Mouse (Mus musculus): ENCODE results near the gene Mical2. TPM values are rescaled to one million over a fixed set of nuclear protein-coding genes. Genes with fewer than 3 reads are reported as not detected.

Mical2 gene
- polyA plus RNA-seq, 1 experiment from 2014 or later, result 2.7 TPM

DNA sequence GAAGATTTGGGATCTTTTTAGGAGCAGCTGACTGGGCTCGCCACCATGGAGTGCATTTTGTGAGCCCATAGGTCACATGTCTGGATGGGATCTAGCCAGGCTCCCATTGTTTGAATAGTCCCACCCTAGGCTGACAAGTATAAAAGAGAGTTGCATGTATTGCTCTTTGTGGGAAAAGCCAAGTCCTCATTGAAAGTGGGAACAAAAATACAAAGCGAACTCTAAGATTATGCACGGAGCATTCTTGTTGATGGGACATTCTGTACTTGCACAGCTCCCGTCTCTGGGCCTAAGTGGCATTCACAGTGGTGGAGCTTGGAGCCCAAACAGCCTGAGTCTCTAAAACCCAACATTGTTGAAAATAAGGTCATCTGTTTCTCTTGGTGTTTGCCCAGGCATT is 101.2 kb downstream of the Mical2 start:
- Histone ChIP-seq H3K36me3 (replicated peaks; ENCODE audit: insufficient read depth, low read length) (peaks cover 14% of the 10 kb centered on the region), H3K9me3 (ENCODE audit: low read length) (no peaks in the 10 kb centered on the region), H3K4me2 (ENCODE audit: low read depth, low read length) (no peak overlapping the region), H3K27ac (ENCODE audit: low read depth) (no peak overlapping the region), H3K9ac (replicated peaks) (no peak overlapping the region), H3K27me3 (ENCODE audit: insufficient read depth, low read length) (no peaks in the 10 kb centered on the region), H3K4me1 (ENCODE audit: insufficient read depth) (no peaks in the 10 kb centered on the region), H3K4me3 (ENCODE audit: low read depth, low read length) (no peak overlapping the region)
- DNase-seq (no peak), ATAC-seq (no peak)
- TF ChIP-seq EP300 (IDR thresholded peaks at IDR 0.05; ENCODE audit: low read depth), result no peak
- TF ChIP-seq CTCF (IDR thresholded peaks at IDR 0.05; ENCODE audit: low read depth), result no peak
- 89% methylated on average over 4 of the region's 4 CpGs for WGBS (ENCODE audit: insufficient replicate concordance)

DNA sequence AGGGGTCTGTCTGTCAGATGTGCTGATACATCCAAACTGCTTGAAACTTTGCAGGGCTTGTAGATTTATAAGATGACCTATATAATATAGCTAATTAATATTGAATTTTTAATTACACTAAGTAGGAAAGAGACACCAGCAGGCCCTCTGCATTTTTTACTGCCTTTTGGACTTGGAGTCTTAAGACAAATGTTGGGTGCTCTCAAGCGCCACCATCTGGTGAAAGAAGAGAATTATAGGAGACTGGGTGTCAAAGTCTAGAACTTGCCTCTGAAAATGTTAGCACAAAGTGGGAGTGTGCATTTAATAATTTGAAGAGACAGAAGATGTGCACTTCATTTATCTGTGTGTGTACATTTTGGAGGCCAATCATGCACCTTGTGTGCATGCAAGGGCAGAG is 103.3 kb downstream of the Mical2 start:
- no peak for DNase-seq

GRCm38 (mm10) chr7:112329496-112329895 is 103.8 kb downstream of the Mical2 start:
- H3K9ac ChIP-seq (replicated peaks), result no peak overlapping the region
- no peaks in the 10 kb centered on the region for H3K27me3 ChIP-seq (ENCODE audit: insufficient read depth, low read length)
- ATAC-seq, result no peak
- no peaks in the 10 kb centered on the region for H3K4me1 ChIP-seq (ENCODE audit: insufficient read depth)
- TF ChIP-seq CTCF (IDR thresholded peaks at IDR 0.05; ENCODE audit: low read depth) (no peak), EP300 (IDR thresholded peaks at IDR 0.05; ENCODE audit: low read depth) (no peak)
- H3K4me3 ChIP-seq (ENCODE audit: low read depth, low read length), result no peak overlapping the region
- no peak for DNase-seq
- WGBS (ENCODE audit: insufficient replicate concordance), result 75% methylated on average over 7 of the region's 7 CpGs
- peaks cover 5% of the 10 kb centered on the region for H3K36me3 ChIP-seq (replicated peaks; ENCODE audit: insufficient read depth, low read length)
- no peak overlapping the region for H3K27ac ChIP-seq (ENCODE audit: low read depth)
- no peaks in the 10 kb centered on the region for H3K9me3 ChIP-seq (ENCODE audit: low read length)
- no peak overlapping the region for H3K4me2 ChIP-seq (ENCODE audit: low read depth, low read length)

More for the DNA sequence above, 103.3 kb downstream of the Mical2 start:
- no peaks in the 10 kb centered on the region for H3K4me1 ChIP-seq (ENCODE audit: insufficient read depth)
- TF ChIP-seq CTCF (IDR thresholded peaks at IDR 0.05; ENCODE audit: low read depth) (peak; percentile 65), EP300 (IDR thresholded peaks at IDR 0.05; ENCODE audit: low read depth) (no peak)
- H3K27ac ChIP-seq (ENCODE audit: low read depth), result no peak overlapping the region
- H3K36me3 ChIP-seq (replicated peaks; ENCODE audit: insufficient read depth, low read length), result peaks cover 6% of the 10 kb centered on the region
- H3K27me3 ChIP-seq (ENCODE audit: insufficient read depth, low read length), result no peaks in the 10 kb centered on the region
- H3K4me2 ChIP-seq (ENCODE audit: low read depth, low read length), result no peak overlapping the region
- no peak overlapping the region for H3K4me3 ChIP-seq (ENCODE audit: low read depth, low read length)
- ATAC-seq, result no peak
- WGBS (ENCODE audit: insufficient replicate concordance), result 13% methylated on average over 1 of the region's 1 CpGs
- H3K9ac ChIP-seq (replicated peaks), result no peak overlapping the region
- H3K9me3 ChIP-seq (ENCODE audit: low read length), result no peaks in the 10 kb centered on the region

- peaks cover 3% of the 10 kb centered on the region; the same call in 1 of the 2 replicates for H3K36me3 ChIP-seq (replicated peaks; ENCODE audit: insufficient read depth, low read length)
- no peak overlapping the region for H3K27ac ChIP-seq (ENCODE audit: low read depth)
- no peak for ATAC-seq
Observed at GRCm38 (mm10) chr7:112330935-112331334, 105.3 kb downstream of the Mical2 start.

DNA sequence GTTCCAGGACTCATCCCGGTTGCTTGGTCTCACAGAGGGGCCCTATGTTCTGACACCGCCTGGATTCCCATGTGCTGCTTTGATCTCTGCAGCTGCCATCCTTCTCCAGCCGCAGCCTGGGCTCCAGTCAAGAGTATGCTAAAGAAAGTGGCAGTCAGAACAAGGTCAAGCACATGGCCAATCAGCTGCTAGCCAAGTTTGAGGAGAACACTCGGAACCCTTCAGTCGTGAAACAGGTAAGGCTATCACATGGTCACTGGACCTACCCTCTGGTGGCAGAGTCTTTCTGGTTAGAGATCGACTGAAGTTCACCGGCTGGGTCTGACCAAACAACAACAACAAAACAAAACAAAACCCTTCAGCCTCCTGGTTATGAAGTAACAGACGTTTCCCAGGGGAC is 106.1 kb downstream of the Mical2 start:
- peaks cover 3% of the 10 kb centered on the region; the same call in 1 of the 2 replicates for H3K36me3 ChIP-seq (replicated peaks; ENCODE audit: insufficient read depth, low read length)
- H3K27ac ChIP-seq (ENCODE audit: low read depth), result no peak overlapping the region
- DNase-seq (no peak), ATAC-seq (no peak)
- no peaks in the 10 kb centered on the region for H3K9me3 ChIP-seq (ENCODE audit: low read length)
- H3K4me3 ChIP-seq (ENCODE audit: low read depth, low read length), result no peak overlapping the region
- no peak overlapping the region for H3K9ac ChIP-seq (replicated peaks)
- TF ChIP-seq CTCF (IDR thresholded peaks at IDR 0.05; ENCODE audit: low read depth) (no peak), EP300 (IDR thresholded peaks at IDR 0.05; ENCODE audit: low read depth) (no peak)
- H3K4me2 ChIP-seq (ENCODE audit: low read depth, low read length), result no peak overlapping the region
- H3K27me3 ChIP-seq (ENCODE audit: insufficient read depth, low read length), result no peaks in the 10 kb centered on the region
- WGBS (ENCODE audit: insufficient replicate concordance), result 75% methylated on average over 8 of the region's 8 CpGs
- no peaks in the 10 kb centered on the region for H3K4me1 ChIP-seq (ENCODE audit: insufficient read depth)

More at GRCm38 (mm10) chr7:112330935-112331334, 105.3 kb downstream of the Mical2 start:
- H3K27me3 ChIP-seq (ENCODE audit: insufficient read depth, low read length), result no peaks in the 10 kb centered on the region
- no peak overlapping the region for H3K4me2 ChIP-seq (ENCODE audit: low read depth, low read length)
- DNase-seq, result no peak
- H3K9me3 ChIP-seq (ENCODE audit: low read length), result no peaks in the 10 kb centered on the region
- no peak overlapping the region for H3K9ac ChIP-seq (replicated peaks)
- 77% methylated on average over 8 of the region's 8 CpGs for WGBS (ENCODE audit: insufficient replicate concordance)
- TF ChIP-seq EP300 (IDR thresholded peaks at IDR 0.05; ENCODE audit: low read depth) (no peak), CTCF (IDR thresholded peaks at IDR 0.05; ENCODE audit: low read depth) (no peak)
- no peaks in the 10 kb centered on the region for H3K4me1 ChIP-seq (ENCODE audit: insufficient read depth)
- H3K4me3 ChIP-seq (ENCODE audit: low read depth, low read length), result no peak overlapping the region

- Histone ChIP-seq H3K36me3 (replicated peaks; ENCODE audit: insufficient read depth, low read length) (peaks cover 3% of the 10 kb centered on the region; the same call in 1 of the 2 replicates), H3K27me3 (ENCODE audit: insufficient read depth, low read length) (no peaks in the 10 kb centered on the region), H3K27ac (ENCODE audit: low read depth) (no peak overlapping the region), H3K4me1 (ENCODE audit: insufficient read depth) (no peaks in the 10 kb centered on the region), H3K9me3 (ENCODE audit: low read length) (no peaks in the 10 kb centered on the region), H3K9ac (replicated peaks) (no peak overlapping the region), H3K4me2 (ENCODE audit: low read depth, low read length) (no peak overlapping the region), H3K4me3 (ENCODE audit: low read depth, low read length) (no peak overlapping the region)
- DNase-seq (no peak), ATAC-seq (no peak)
- 57% methylated on average over 5 of the region's 5 CpGs for WGBS (ENCODE audit: insufficient replicate concordance)
- TF ChIP-seq CTCF (IDR thresholded peaks at IDR 0.05; ENCODE audit: low read depth), result no peak
- TF ChIP-seq EP300 (IDR thresholded peaks at IDR 0.05; ENCODE audit: low read depth), result no peak
Observed at GRCm38 (mm10) chr7:112332426-112332825, 106.8 kb downstream of the Mical2 start.

DNA sequence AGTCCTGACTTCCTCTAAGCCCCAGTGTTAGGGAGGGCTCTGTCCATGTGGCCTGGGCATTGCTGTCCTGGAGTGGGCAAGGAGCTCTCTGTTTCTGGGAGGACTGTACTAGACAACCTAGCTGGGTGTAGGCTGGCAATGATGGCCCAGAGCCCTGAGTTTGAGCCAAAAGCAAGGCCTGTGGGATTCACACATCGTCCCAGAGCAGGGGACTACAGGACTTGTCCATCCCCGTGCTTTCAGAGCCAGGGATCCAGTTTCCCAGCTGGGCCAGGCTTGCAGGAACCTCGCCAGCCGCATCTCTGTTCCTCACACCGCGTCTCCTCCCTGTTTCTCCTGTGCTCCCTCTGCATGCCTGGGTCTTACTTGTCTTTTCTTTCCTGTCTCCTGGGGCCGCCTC is 107.7 kb downstream of the Mical2 start:
- H3K4me3 ChIP-seq (ENCODE audit: low read depth, low read length), result no peak overlapping the region
- DNase-seq, result no peak
- WGBS (ENCODE audit: insufficient replicate concordance), result 68% methylated on average over 7 of the region's 7 CpGs
- no peak overlapping the region for H3K9ac ChIP-seq (replicated peaks)
- H3K27ac ChIP-seq (ENCODE audit: low read depth), result no peak overlapping the region
- no peak for TF ChIP-seq CTCF (IDR thresholded peaks at IDR 0.05; ENCODE audit: low read depth)
- no peak for TF ChIP-seq EP300 (IDR thresholded peaks at IDR 0.05; ENCODE audit: low read depth)
- no peaks in the 10 kb centered on the region for H3K27me3 ChIP-seq (ENCODE audit: insufficient read depth, low read length)
- peaks cover 3% of the 10 kb centered on the region; the same call in 1 of the 2 replicates for H3K36me3 ChIP-seq (replicated peaks; ENCODE audit: insufficient read depth, low read length)
- H3K9me3 ChIP-seq (ENCODE audit: low read length), result no peaks in the 10 kb centered on the region
- no peaks in the 10 kb centered on the region for H3K4me1 ChIP-seq (ENCODE audit: insufficient read depth)
- no peak for ATAC-seq
- H3K4me2 ChIP-seq (ENCODE audit: low read depth, low read length), result no peak overlapping the region

All from liver, postnatal 0 days (tissue).